Mouse (Mus musculus) embryonic facial prominence, embryonic 10.5 days (tissue): Measurements from ENCODE around the gene Vipr1. TPM values are rescaled to one million over a fixed set of nuclear protein-coding genes. Genes with fewer than 3 reads are reported as not detected.

ENCODE experiments used
- DNase-seq: peaks from one replicate; pipeline ENCODE4 v3.0.0-alpha.2; 2017; ENCODE audit warnings: low spot score
- H3K27ac ChIP-seq: fragments of 300-500 bp; sonication (generic); replicated peaks from 2 replicates; pipeline ENCODE4 v1.5.1; 2016; ENCODE audit warnings: mild to moderate bottlenecking
- H3K27me3 ChIP-seq: fragments of 300-500 bp; sonication (generic); replicated peaks from 2 replicates; pipeline ENCODE4 v1.6.1; 2016; ENCODE audit warnings: low read depth, mild to moderate bottlenecking; ENCODE audit not compliant: poor library complexity, severe bottlenecking
- H3K36me3 ChIP-seq: fragments of 300-500 bp; sonication (generic); replicated peaks from 2 replicates; pipeline ENCODE4 v1.6.1; 2016; ENCODE audit warnings: mild to moderate bottlenecking, moderate library complexity
- H3K4me1 ChIP-seq: fragments of 300-500 bp; sonication (generic); 2 replicates; pipeline ENCODE4 v1.6.1; 2016
- H3K4me3 ChIP-seq: fragments of 300-500 bp; sonication (generic); 2 replicates; pipeline ENCODE4 v1.5.1; 2016; ENCODE audit warnings: mild to moderate bottlenecking, moderate library complexity
- H3K9me3 ChIP-seq: fragments of 300-500 bp; sonication (generic); 2 replicates; pipeline ENCODE4 v1.6.1; 2016; ENCODE audit warnings: mild to moderate bottlenecking
- WGBS: fragments of 180-500 bp; shearing (Covaris S2); methylation state at CpG from one replicate; pipeline ENCODE4 v1.1.7; 2016; 5-methylcytosine and 5-hydroxymethylcytosine counted together
- polyA plus RNA-seq: library from polyadenylated mRNA; unstranded; fragments of >200 nt; fragmentation: Nextera tagmentation; extraction: Ambion mirVana; gene quantifications from 2 replicates; pipeline ENCODE4 v1.2.1, GENCODE M21; 2016

Gene Vipr1
- polyA plus RNA-seq, 1 experiment from 2014 or later: 0.16 TPM

DNA sequence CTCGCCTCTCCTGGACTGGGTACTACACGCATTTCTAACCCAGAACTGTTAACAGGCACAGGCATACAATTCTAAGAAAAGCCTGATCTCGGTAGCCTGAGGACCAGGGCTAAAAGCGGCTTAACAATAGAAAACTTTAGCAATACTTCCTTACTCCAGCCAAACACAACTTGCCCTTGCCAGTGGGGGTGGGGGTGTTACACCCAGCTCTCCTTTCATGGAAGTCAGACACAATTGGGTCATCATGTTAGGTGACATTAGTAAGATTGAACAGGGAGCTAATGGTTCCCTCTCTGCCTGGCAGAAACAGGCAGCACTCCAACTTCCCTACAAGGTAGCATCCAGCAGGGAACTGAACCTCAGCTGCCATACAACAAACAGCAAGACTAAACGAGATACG, 33.1 kb upstream of the Vipr1 start:
- no peak for DNase-seq
- Histone ChIP-seq H3K27ac (no peak overlapping the region), H3K36me3 (no peaks in the 10 kb centered on the region), H3K9me3 (no peaks in the 10 kb centered on the region), H3K4me3 (no peak overlapping the region), H3K27me3 (no peaks in the 10 kb centered on the region), H3K4me1 (peaks cover 10% of the 10 kb centered on the region; the same call in 1 of the 2 replicates)
- WGBS: 79% methylated on average over 6 of the region's 6 CpGs

- no peak for DNase-seq
- 71% methylated on average over 5 of the region's 5 CpGs for WGBS
- Histone ChIP-seq H3K27me3 (0 out of 2 replicates have a peak, but pooled peaks cover 4% of the 10 kb centered on the region), H3K9me3 (no peaks in the 10 kb centered on the region), H3K36me3 (no peaks in the 10 kb centered on the region), H3K27ac (no peak overlapping the region), H3K4me1 (peaks cover 16% of the 10 kb centered on the region; the same call in 1 of the 2 replicates), H3K4me3 (no peak overlapping the region)
These were observed 29.3 kb upstream of the Vipr1 start for GRCm38 (mm10) chr9:121613192-121613591.

GRCm38 (mm10) chr9:121614241-121614757, 28.2 kb upstream of the Vipr1 start:
- Histone ChIP-seq H3K27me3 (0 out of 2 replicates have a peak, but pooled peaks cover 4% of the 10 kb centered on the region), H3K4me3 (no peak overlapping the region), H3K9me3 (no peaks in the 10 kb centered on the region), H3K4me1 (peaks cover 18% of the 10 kb centered on the region; the same call in 1 of the 2 replicates), H3K27ac (no peak overlapping the region), H3K36me3 (no peaks in the 10 kb centered on the region)
- DNase-seq: no peak

GRCm38 (mm10) chr9:121616471-121616870, 26.0 kb upstream of the Vipr1 start:
- Histone ChIP-seq H3K4me3 (no peak overlapping the region), H3K4me1 (peaks cover 23% of the 10 kb centered on the region), H3K27ac (no peak overlapping the region), H3K9me3 (no peaks in the 10 kb centered on the region), H3K27me3 (0 out of 2 replicates have a peak, but pooled peaks cover 4% of the 10 kb centered on the region), H3K36me3 (no peaks in the 10 kb centered on the region)
- WGBS: 57% methylated on average over 3 of the region's 3 CpGs
- DNase-seq: peak; percentile 43

DNA sequence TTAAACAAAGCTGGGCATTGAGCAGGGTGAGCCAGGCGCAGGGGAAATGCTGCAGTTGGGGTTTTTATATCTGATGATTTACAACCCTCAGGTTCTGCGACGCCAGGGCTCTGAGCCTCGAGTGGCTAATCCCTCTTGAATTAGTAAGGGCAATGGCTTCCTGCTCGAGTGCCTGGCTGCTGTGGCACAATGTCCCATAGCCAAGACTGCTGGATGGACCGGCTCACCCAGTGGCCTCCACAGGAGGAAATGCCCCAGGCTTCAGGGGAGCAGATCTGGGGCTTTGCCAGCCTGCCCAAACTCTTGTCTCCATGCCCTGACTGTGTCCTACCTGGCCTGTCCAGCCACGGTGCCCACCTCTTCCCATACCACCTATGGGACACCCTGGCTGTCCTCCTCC, 23.1 kb upstream of the Vipr1 start:
- H3K36me3 ChIP-seq: no peaks in the 10 kb centered on the region
- H3K9me3 ChIP-seq: no peaks in the 10 kb centered on the region
- DNase-seq: no peak
- 0 out of 2 replicates have a peak, but pooled peaks cover 4% of the 10 kb centered on the region for H3K27me3 ChIP-seq
- peaks cover 18% of the 10 kb centered on the region for H3K4me1 ChIP-seq
- H3K4me3 ChIP-seq: no peak overlapping the region
- 61% methylated on average over 7 of the region's 7 CpGs for WGBS
- no peak overlapping the region for H3K27ac ChIP-seq

DNA sequence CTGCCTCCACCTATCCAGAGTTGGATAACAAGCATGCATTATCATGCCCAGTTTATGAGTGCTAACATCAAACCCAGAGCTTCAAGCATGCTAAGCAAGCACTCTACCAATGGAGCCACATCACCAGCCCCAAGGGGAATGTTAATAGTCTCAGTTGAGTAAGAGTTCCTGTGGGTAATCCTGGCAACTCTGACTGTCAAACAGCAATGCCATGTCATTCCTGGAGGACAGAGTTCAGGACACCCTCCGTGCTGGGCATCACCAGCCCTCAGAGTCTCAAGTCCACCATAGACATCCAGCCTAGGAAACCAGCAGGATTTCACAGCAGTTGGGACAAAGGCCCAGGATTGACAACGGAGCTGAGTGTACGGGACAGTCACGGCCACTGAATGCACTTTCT, 19.3 kb upstream of the Vipr1 start:
- Histone ChIP-seq H3K9me3 (no peaks in the 10 kb centered on the region), H3K4me3 (no peak overlapping the region), H3K27me3 (no peaks in the 10 kb centered on the region), H3K4me1 (peaks cover 9% of the 10 kb centered on the region), H3K27ac (no peak overlapping the region), H3K36me3 (no peaks in the 10 kb centered on the region)
- 88% methylated on average over 4 of the region's 4 CpGs for WGBS
- DNase-seq: no peak

DNA sequence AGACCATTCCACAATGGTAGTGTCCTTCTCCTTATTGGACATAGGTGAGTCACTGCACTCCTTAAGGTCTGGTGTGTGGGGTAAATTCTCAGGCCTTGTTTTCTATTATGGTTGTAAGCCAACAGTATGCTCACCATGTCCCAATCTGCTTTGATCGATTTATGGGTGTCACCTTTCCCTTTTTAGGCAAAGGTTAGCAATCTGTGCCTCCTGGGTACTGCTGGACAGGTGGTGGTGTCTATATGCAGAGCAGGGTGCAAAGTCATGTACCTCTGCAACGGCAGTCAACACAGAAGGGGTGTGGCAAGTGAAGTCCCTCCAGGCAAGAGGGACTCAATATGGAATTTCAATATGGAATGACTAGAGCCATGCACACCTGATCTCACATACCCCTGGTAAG, 17.6 kb upstream of the Vipr1 start:
- WGBS: 82% methylated on average over 2 of the region's 2 CpGs
- Histone ChIP-seq H3K9me3 (no peaks in the 10 kb centered on the region), H3K4me3 (no peak overlapping the region), H3K36me3 (no peaks in the 10 kb centered on the region), H3K27ac (no peak overlapping the region), H3K27me3 (no peaks in the 10 kb centered on the region), H3K4me1 (peaks cover 3% of the 10 kb centered on the region)
- DNase-seq: no peak

- peaks cover 11% of the 10 kb centered on the region; the same call in 1 of the 2 replicates for H3K27me3 ChIP-seq
- H3K4me1 ChIP-seq: peaks cover 6% of the 10 kb centered on the region; the same call in 1 of the 2 replicates
- DNase-seq: no peak
- H3K36me3 ChIP-seq: no peaks in the 10 kb centered on the region
- no peaks in the 10 kb centered on the region for H3K9me3 ChIP-seq
- WGBS: 87% methylated on average over 1 of the region's 1 CpGs
- H3K27ac ChIP-seq: no peak overlapping the region
- H3K4me3 ChIP-seq: no peak overlapping the region
These were observed 11.9 kb upstream of the Vipr1 start for GRCm38 (mm10) chr9:121630627-121631026.

DNA sequence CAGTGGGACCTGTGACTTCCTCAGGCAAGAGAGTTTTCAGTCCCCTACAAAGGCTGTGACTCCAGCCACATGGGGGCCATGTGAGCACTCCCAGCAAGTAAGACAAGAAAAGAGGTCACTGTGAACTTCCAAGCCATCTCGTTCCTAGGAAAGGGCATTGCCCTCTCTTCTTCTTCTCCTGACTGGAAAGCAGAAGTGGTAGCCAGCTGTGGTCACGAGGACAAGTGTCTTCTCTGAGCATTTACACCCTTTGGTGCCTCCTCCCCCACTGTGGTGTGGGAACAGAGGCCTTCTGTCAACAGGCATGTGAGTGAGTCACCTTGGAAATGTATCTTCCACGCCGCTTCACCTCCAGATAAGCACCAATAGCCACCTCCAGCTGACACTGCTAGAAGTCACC, 10.6 kb upstream of the Vipr1 start:
- H3K27ac ChIP-seq: no peak overlapping the region
- peaks cover 23% of the 10 kb centered on the region for H3K27me3 ChIP-seq
- WGBS: 69% methylated on average over 4 of the region's 4 CpGs
- no peak for DNase-seq
- peaks cover 6% of the 10 kb centered on the region; the same call in 1 of the 2 replicates for H3K4me1 ChIP-seq
- H3K36me3 ChIP-seq: no peaks in the 10 kb centered on the region
- no peaks in the 10 kb centered on the region for H3K9me3 ChIP-seq
- H3K4me3 ChIP-seq: no peak overlapping the region

- WGBS: 86% methylated on average over 10 of the region's 10 CpGs
- Histone ChIP-seq H3K27me3 (peaks cover 31% of the 10 kb centered on the region), H3K27ac (no peak overlapping the region), H3K36me3 (no peaks in the 10 kb centered on the region), H3K9me3 (no peaks in the 10 kb centered on the region), H3K4me1 (peaks cover 6% of the 10 kb centered on the region; the same call in 1 of the 2 replicates), H3K4me3 (no peak overlapping the region)
- no peak for DNase-seq
These were observed 9.6 kb upstream of the Vipr1 start for GRCm38 (mm10) chr9:121632891-121633290.

GRCm38 (mm10) chr9:121633306-121633705, 9.2 kb upstream of the Vipr1 start:
- Histone ChIP-seq H3K4me1 (peaks cover 6% of the 10 kb centered on the region; the same call in 1 of the 2 replicates), H3K27me3 (peaks cover 35% of the 10 kb centered on the region), H3K4me3 (no peak overlapping the region), H3K9me3 (no peaks in the 10 kb centered on the region), H3K36me3 (no peaks in the 10 kb centered on the region), H3K27ac (no peak overlapping the region)
- 78% methylated on average over 6 of the region's 6 CpGs for WGBS
- no peak for DNase-seq

DNA sequence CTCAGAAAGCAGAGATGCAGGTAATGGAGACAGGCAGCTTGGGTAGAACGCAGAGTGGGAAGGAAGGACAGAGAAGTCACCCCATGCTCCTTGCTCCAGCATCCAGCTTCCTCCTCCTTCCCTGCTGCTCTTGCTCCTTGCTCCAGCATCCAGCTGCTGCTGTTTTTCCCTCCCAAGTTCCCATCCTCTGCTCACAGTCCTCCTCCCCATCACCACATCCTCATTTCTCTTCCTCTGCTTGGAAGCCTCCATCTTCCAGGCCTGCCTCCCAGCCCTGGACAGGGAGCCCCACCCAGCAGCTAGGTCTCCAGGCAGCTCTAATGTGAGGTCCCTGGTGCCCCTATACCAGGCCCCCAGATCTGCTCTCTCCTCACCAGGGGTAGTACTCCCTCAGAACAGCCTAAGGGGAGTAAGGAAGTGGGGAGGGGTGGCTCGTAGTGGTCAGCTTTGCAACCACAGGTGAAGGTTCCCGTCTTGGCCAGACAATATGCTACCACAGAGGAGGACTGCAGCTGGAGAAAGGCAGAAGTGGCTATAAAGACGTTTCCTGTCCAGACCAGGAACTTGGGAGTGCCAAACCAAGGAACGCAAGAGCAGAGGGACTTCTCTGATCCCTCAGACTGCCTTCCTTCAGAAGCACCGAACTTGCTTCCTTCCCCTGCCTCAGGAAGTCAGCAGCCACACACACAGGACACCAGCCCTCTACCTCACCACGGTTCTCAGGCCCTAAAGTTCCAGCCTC, 6.5 kb upstream of the Vipr1 start:
- H3K4me1 ChIP-seq: peaks cover 6% of the 10 kb centered on the region; the same call in 1 of the 2 replicates
- no peaks in the 10 kb centered on the region for H3K36me3 ChIP-seq
- no peak overlapping the region for H3K27ac ChIP-seq
- peaks cover 62% of the 10 kb centered on the region for H3K27me3 ChIP-seq
- DNase-seq: no peak
- 52% methylated on average over 7 of the region's 7 CpGs for WGBS
- H3K9me3 ChIP-seq: no peaks in the 10 kb centered on the region
- H3K4me3 ChIP-seq: no peak overlapping the region

DNA sequence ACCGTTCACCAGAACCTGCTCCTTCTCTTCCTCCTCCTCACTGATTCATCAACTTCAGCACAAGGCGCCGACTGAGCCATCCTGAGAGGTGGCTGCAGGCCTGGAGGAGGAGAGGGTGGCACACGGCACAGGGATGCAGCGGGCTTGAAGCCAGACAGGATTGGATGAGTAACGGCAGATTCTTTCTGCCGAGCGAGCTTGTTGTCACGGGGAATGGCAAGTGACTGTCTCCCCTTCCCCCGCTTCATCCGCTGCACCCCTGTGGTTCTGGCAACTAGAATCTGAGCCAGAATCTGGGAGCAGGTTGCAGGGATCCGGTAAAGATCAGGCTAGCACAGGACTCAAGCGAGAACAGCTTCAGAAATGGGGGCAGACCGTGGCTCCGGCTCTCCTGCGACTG, 2.7 kb upstream of the Vipr1 start:
- no peak for DNase-seq
- Histone ChIP-seq H3K4me3 (no peak overlapping the region), H3K27me3 (peaks cover 96% of the 10 kb centered on the region)

More for the DNA sequence above, 2.7 kb upstream of the Vipr1 start:
- no peak overlapping the region for H3K27ac ChIP-seq
- peaks cover 23% of the 10 kb centered on the region for H3K4me1 ChIP-seq
- H3K9me3 ChIP-seq: no peaks in the 10 kb centered on the region
- H3K36me3 ChIP-seq: no peaks in the 10 kb centered on the region
- WGBS: 46% methylated on average over 16 of the region's 16 CpGs
